Mouse (Mus musculus): ENCODE data around the gene Serpinh1.
A peak's percentile ranks its signal among the peaks of the same experiment; 100 is the strongest.

Gene Serpinh1

GRCm38 (mm10) chr7:99352526-99353400 is at the start of gene Serpinh1:
Gene Serpinh1, minus strand, starts transcription at chr7:99353239.
- peak; percentile 89 for DNase-seq (ENCODE audit: low read depth, low spot score)

GRCm38 (mm10) chr7:99402477-99402876 is 49.4 kb upstream of the Serpinh1 start:
- no peak for DNase-seq (ENCODE audit: low read depth, low spot score)

GRCm38 (mm10) chr7:99401373-99401772 is 48.3 kb upstream of the Serpinh1 start:
- DNase-seq (ENCODE audit: low read depth, low spot score): peak; percentile 44

GRCm38 (mm10) chr7:99396994-99397659 is 44.1 kb upstream of the Serpinh1 start:
- DNase-seq (ENCODE audit: low read depth, low spot score): no peak

- no peak for DNase-seq (ENCODE audit: low read depth, low spot score)
Measured at GRCm38 (mm10) chr7:99395908-99396616, 43.0 kb upstream of the Serpinh1 start.

- no peak for DNase-seq (ENCODE audit: low read depth, low spot score)
Measured at GRCm38 (mm10) chr7:99395385-99395784, 42.3 kb upstream of the Serpinh1 start.

- no peak for DNase-seq (ENCODE audit: low read depth, low spot score)
Measured at GRCm38 (mm10) chr7:99393711-99394325, 40.8 kb upstream of the Serpinh1 start.

- DNase-seq (ENCODE audit: low read depth, low spot score): no peak
Measured at GRCm38 (mm10) chr7:99392696-99393095, 39.7 kb upstream of the Serpinh1 start.

GRCm38 (mm10) chr7:99390559-99390958 is 37.5 kb upstream of the Serpinh1 start:
- DNase-seq (ENCODE audit: low read depth, low spot score): no peak

- no peak for DNase-seq (ENCODE audit: low read depth, low spot score)
Measured at GRCm38 (mm10) chr7:99387356-99387755, 34.3 kb upstream of the Serpinh1 start.

GRCm38 (mm10) chr7:99386811-99387210 is 33.8 kb upstream of the Serpinh1 start:
- no peak for DNase-seq (ENCODE audit: low read depth, low spot score)

GRCm38 (mm10) chr7:99386030-99386429 is 33.0 kb upstream of the Serpinh1 start:
- DNase-seq (ENCODE audit: low read depth, low spot score): no peak

GRCm38 (mm10) chr7:99384101-99384611 is 31.1 kb upstream of the Serpinh1 start:
- DNase-seq (ENCODE audit: low read depth, low spot score): no peak

GRCm38 (mm10) chr7:99383246-99383645 is 30.2 kb upstream of the Serpinh1 start:
- no peak for DNase-seq (ENCODE audit: low read depth, low spot score)

GRCm38 (mm10) chr7:99382088-99383000 is 29.3 kb upstream of the Serpinh1 start:
- no peak for DNase-seq (ENCODE audit: low read depth, low spot score)

GRCm38 (mm10) chr7:99381214-99382087 is 28.4 kb upstream of the Serpinh1 start, which contains the start of gene Gdpd5:
Gene Gdpd5, plus strand, starts transcription at chr7:99381414.
- DNase-seq (ENCODE audit: low read depth, low spot score): peak; percentile 99

- peak; percentile 81 for DNase-seq (ENCODE audit: low read depth, low spot score)
Measured at GRCm38 (mm10) chr7:99380491-99381213, 27.6 kb upstream of the Serpinh1 start.

- DNase-seq (ENCODE audit: low read depth, low spot score): no peak
Measured at GRCm38 (mm10) chr7:99378870-99379269, 25.8 kb upstream of the Serpinh1 start.

- DNase-seq (ENCODE audit: low read depth, low spot score): peak; percentile 69
Measured at GRCm38 (mm10) chr7:99375455-99375854, 22.4 kb upstream of the Serpinh1 start.

Data from mesoderm, embryonic 11.5 days (tissue).